Mouse (Mus musculus) CH12F3 (cell line): ENCODE results near the gene Megf11.

ENCODE experiments used
- in situ Hi-C: fragments of 300-500 bp; cut with MboI; formaldehyde crosslinking; loops from 2 replicates; pipeline ENCODE4 v1.14.3; 2020; ENCODE audit warnings: low sequenced_read_pairs

Megf11 gene

GRCm38 (mm10) chr9:64736639-64737405 lies 351.4 kb downstream of the Megf11 start:
- in situ Hi-C loops: no loop called here

- in situ Hi-C loops: no loop called here
Measured at GRCm38 (mm10) chr9:64737406-64738201, 352.2 kb downstream of the Megf11 start, which contains the start of gene Rab11a. Gene Rab11a (minus strand): TSS chr9:64737758.

GRCm38 (mm10) chr9:64739001-64739400 lies 353.6 kb downstream of the Megf11 start:
- in situ Hi-C loops: no loop called here

- in situ Hi-C loops: no loop called here
Measured at GRCm38 (mm10) chr9:64742453-64742852, 357.0 kb downstream of the Megf11 start.

- in situ Hi-C loops: no loop called here
Measured at GRCm38 (mm10) chr9:64747735-64748134, 362.3 kb downstream of the Megf11 start.

GRCm38 (mm10) chr9:64749314-64749713 lies 363.9 kb downstream of the Megf11 start:
- in situ Hi-C loops: no loop called here

- in situ Hi-C loops: no loop called here
Measured at GRCm38 (mm10) chr9:64752575-64752974, 367.1 kb downstream of the Megf11 start.

GRCm38 (mm10) chr9:64758052-64758451 lies 372.6 kb downstream of the Megf11 start:
- in situ Hi-C loops: no loop called here
